Mouse (Mus musculus) heart, postnatal 0 days (tissue): ENCODE results near the gene Arhgef10l.

ENCODE experiments used
- CTCF ChIP-seq: IDR thresholded peaks from 2 replicates; pipeline ENCODE4 v1.5.1; 2016; ENCODE audit warnings: antibody characterized with exemption, control low read depth, low read depth
- EP300 ChIP-seq: IDR thresholded peaks from 2 replicates; pipeline ENCODE4 v1.6.1; 2016; ENCODE audit warnings: antibody characterized with exemption, low read depth

DNA sequence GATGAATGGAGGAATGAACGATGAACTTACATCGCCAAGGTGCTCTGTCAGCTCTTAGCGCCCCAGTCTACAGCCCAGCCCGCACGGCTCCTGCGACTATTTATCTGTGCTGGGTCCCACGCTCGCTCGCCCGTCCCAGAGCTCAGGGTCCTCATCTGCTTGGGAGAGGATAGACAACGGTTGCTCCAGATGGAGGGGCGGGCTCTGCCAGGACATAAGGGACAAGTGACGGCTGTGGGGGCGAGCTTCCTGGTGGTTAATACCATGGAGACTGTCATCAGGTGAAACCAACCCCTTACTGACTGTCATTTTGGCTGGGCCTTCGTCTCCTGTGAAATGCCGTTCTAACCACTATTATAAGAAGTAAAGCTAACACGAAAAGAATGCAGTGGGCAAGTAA lies 114.0 kb downstream of the Arhgef10l start:
- no peak for TF ChIP-seq CTCF
- TF ChIP-seq EP300, result no peak
